Mouse (Mus musculus): ENCODE measurements around the gene Rbfox1. TPM values are rescaled to one million over a fixed set of nuclear protein-coding genes. Genes with fewer than 3 reads are reported as not detected.
A peak's percentile ranks its signal among the peaks of the same experiment; 100 is the strongest.

Gene Rbfox1
- 1.4 and 2.1 TPM in 2 replicates for polyA plus RNA-seq (2011; ENCODE audit: insufficient read length, low read depth, missing spikeins)

- H3K27ac ChIP-seq (ENCODE audit: insufficient read depth, low read length) = no peak within 1 kb of the TSS
- no peaks in the 10 kb centered on the region for H3K4me1 ChIP-seq (ENCODE audit: control insufficient read depth, insufficient read depth, low read length)
- TF ChIP-seq CTCF (IDR thresholded peaks at IDR 0.05; ENCODE audit: borderline replicate concordance, insufficient read depth, low read length) = no peak
- TF ChIP-seq POLR2A (IDR thresholded peaks at IDR 0.05; ENCODE audit: low read depth, low read length) = no peak
- no peak within 1 kb of the TSS for H3K4me3 ChIP-seq (ENCODE audit: insufficient read depth, low read length)
Measured at GRCm38 (mm10) chr16:5884746-5885689, at the start of gene Rbfox1. Gene Rbfox1 (plus strand): TSS chr16:5885355.

GRCm38 (mm10) chr16:5836744-5837143, 48.4 kb upstream of the Rbfox1 start:
- Histone ChIP-seq H3K27ac (ENCODE audit: insufficient read depth, low read length) (no peak overlapping the region), H3K4me1 (ENCODE audit: control insufficient read depth, insufficient read depth, low read length) (no peaks in the 10 kb centered on the region), H3K4me3 (ENCODE audit: insufficient read depth, low read length) (no peak overlapping the region)
- TF ChIP-seq CTCF (IDR thresholded peaks at IDR 0.05; ENCODE audit: borderline replicate concordance, insufficient read depth, low read length) (no peak), POLR2A (IDR thresholded peaks at IDR 0.05; ENCODE audit: low read depth, low read length) (no peak)

- Histone ChIP-seq H3K27ac (ENCODE audit: insufficient read depth, low read length) (no peak overlapping the region), H3K4me3 (ENCODE audit: insufficient read depth, low read length) (no peak overlapping the region), H3K4me1 (ENCODE audit: control insufficient read depth, insufficient read depth, low read length) (no peaks in the 10 kb centered on the region)
- no peak for TF ChIP-seq POLR2A (IDR thresholded peaks at IDR 0.05; ENCODE audit: low read depth, low read length)
- no peak for TF ChIP-seq CTCF (IDR thresholded peaks at IDR 0.05; ENCODE audit: borderline replicate concordance, insufficient read depth, low read length)
Measured at GRCm38 (mm10) chr16:5841167-5841566, 44.0 kb upstream of the Rbfox1 start.

GRCm38 (mm10) chr16:5845645-5846044, 39.5 kb upstream of the Rbfox1 start:
- TF ChIP-seq CTCF (IDR thresholded peaks at IDR 0.05; ENCODE audit: borderline replicate concordance, insufficient read depth, low read length) = no peak
- no peak for TF ChIP-seq POLR2A (IDR thresholded peaks at IDR 0.05; ENCODE audit: low read depth, low read length)
- no peaks in the 10 kb centered on the region for H3K4me1 ChIP-seq (ENCODE audit: control insufficient read depth, insufficient read depth, low read length)
- no peak overlapping the region for H3K4me3 ChIP-seq (ENCODE audit: insufficient read depth, low read length)
- no peak overlapping the region for H3K27ac ChIP-seq (ENCODE audit: insufficient read depth, low read length)

- Histone ChIP-seq H3K27ac (ENCODE audit: insufficient read depth, low read length) (no peak overlapping the region), H3K4me3 (ENCODE audit: insufficient read depth, low read length) (no peak overlapping the region), H3K4me1 (ENCODE audit: control insufficient read depth, insufficient read depth, low read length) (no peaks in the 10 kb centered on the region)
- no peak for TF ChIP-seq POLR2A (IDR thresholded peaks at IDR 0.05; ENCODE audit: low read depth, low read length)
- no peak for TF ChIP-seq CTCF (IDR thresholded peaks at IDR 0.05; ENCODE audit: borderline replicate concordance, insufficient read depth, low read length)
Measured at GRCm38 (mm10) chr16:5853055-5853454, 32.1 kb upstream of the Rbfox1 start.

GRCm38 (mm10) chr16:5864350-5864749, 20.8 kb upstream of the Rbfox1 start:
- H3K4me1 ChIP-seq (ENCODE audit: control insufficient read depth, insufficient read depth, low read length) = no peaks in the 10 kb centered on the region
- no peak for TF ChIP-seq CTCF (IDR thresholded peaks at IDR 0.05; ENCODE audit: borderline replicate concordance, insufficient read depth, low read length)
- TF ChIP-seq POLR2A (IDR thresholded peaks at IDR 0.05; ENCODE audit: low read depth, low read length) = no peak
- H3K27ac ChIP-seq (ENCODE audit: insufficient read depth, low read length) = no peak overlapping the region
- no peak overlapping the region for H3K4me3 ChIP-seq (ENCODE audit: insufficient read depth, low read length)

- Histone ChIP-seq H3K4me3 (ENCODE audit: insufficient read depth, low read length) (no peak overlapping the region), H3K4me1 (ENCODE audit: control insufficient read depth, insufficient read depth, low read length) (no peaks in the 10 kb centered on the region), H3K27ac (ENCODE audit: insufficient read depth, low read length) (no peak overlapping the region)
- no peak for TF ChIP-seq CTCF (IDR thresholded peaks at IDR 0.05; ENCODE audit: borderline replicate concordance, insufficient read depth, low read length)
- no peak for TF ChIP-seq POLR2A (IDR thresholded peaks at IDR 0.05; ENCODE audit: low read depth, low read length)
Measured at GRCm38 (mm10) chr16:5866966-5867365, 18.2 kb upstream of the Rbfox1 start.

GRCm38 (mm10) chr16:5870391-5870790, 14.8 kb upstream of the Rbfox1 start:
- TF ChIP-seq POLR2A (IDR thresholded peaks at IDR 0.05; ENCODE audit: low read depth, low read length) = no peak
- TF ChIP-seq CTCF (IDR thresholded peaks at IDR 0.05; ENCODE audit: borderline replicate concordance, insufficient read depth, low read length) = no peak

GRCm38 (mm10) chr16:5881820-5882219, 3.3 kb upstream of the Rbfox1 start:
- no peaks in the 10 kb centered on the region for H3K4me1 ChIP-seq (ENCODE audit: control insufficient read depth, insufficient read depth, low read length)
- 0 out of 2 replicates have a peak, but pooled peaks have one; percentile 10 for TF ChIP-seq CTCF (IDR thresholded peaks at IDR 0.05; ENCODE audit: borderline replicate concordance, insufficient read depth, low read length)
- no peak for TF ChIP-seq POLR2A (IDR thresholded peaks at IDR 0.05; ENCODE audit: low read depth, low read length)
- H3K4me3 ChIP-seq (ENCODE audit: insufficient read depth, low read length) = no peak overlapping the region
- H3K27ac ChIP-seq (ENCODE audit: insufficient read depth, low read length) = no peak overlapping the region

More at GRCm38 (mm10) chr16:5870391-5870790, 14.8 kb upstream of the Rbfox1 start:
- Histone ChIP-seq H3K4me1 (ENCODE audit: control insufficient read depth, insufficient read depth, low read length) (no peaks in the 10 kb centered on the region), H3K4me3 (ENCODE audit: insufficient read depth, low read length) (no peak overlapping the region), H3K27ac (ENCODE audit: insufficient read depth, low read length) (no peak overlapping the region)

GRCm38 (mm10) chr16:5885690-5886050, 515 bp downstream of the Rbfox1 start:
- TF ChIP-seq POLR2A (IDR thresholded peaks at IDR 0.05; ENCODE audit: low read depth, low read length) (no peak), CTCF (IDR thresholded peaks at IDR 0.05; ENCODE audit: borderline replicate concordance, insufficient read depth, low read length) (no peak)
- H3K4me1 ChIP-seq (ENCODE audit: control insufficient read depth, insufficient read depth, low read length) = no peaks in the 10 kb centered on the region
- no peak overlapping the region for H3K4me3 ChIP-seq (ENCODE audit: insufficient read depth, low read length)

More at GRCm38 (mm10) chr16:5885690-5886050, 515 bp downstream of the Rbfox1 start:
- no peak overlapping the region for H3K27ac ChIP-seq (ENCODE audit: insufficient read depth, low read length)
